Mouse (Mus musculus): ENCODE results near the gene Foxo3.

GRCm38 (mm10) chr10:42242484-42242883, 34.1 kb downstream of the Foxo3 start:
- TF ChIP-seq CTCF (IDR thresholded peaks at IDR 0.05; ENCODE audit: insufficient read depth, low read length) (no peak), POLR2A (IDR thresholded peaks at IDR 0.05; ENCODE audit: borderline replicate concordance, extremely low read depth, low read depth, low read length) (no peak)

All from lung, adult 2 months (tissue).